15 mouse cellular contexts compared by ENCODE assay signal in genomic region chr13:91094851-91095250, GRCm38 (mm10).
DNase-seq lines count a peak whose midpoint lies in the region; ATAC-seq and TF ChIP-seq lines count a peak whose summit lies in the region.
"Had no signal": no experiment of that assay in that cellular context is flagged by ENCODE, and none has a peak within 500 bp of the region (broad histone marks: within the 10 kb centered on the region; RNA-seq: fewer than 3 reads in every experiment).

No protein-coding gene starts in this region.

- peak; percentile 74 for DNase-seq in kidney, adult 2 months
- no peak for DNase-seq in kidney, adult 18-20 months
- no peak for DNase-seq in neural tube, embryonic 10.5 days (ENCODE audit: extremely low spot score, low spot score)
- DNase-seq in kidney, postnatal 10 days = peak; percentile 8
- no peak for DNase-seq in ovary, adult 18-20 months (ENCODE audit: low spot score)
- DNase-seq in layer of hippocampus, adult 11-12 months (ENCODE audit: low spot score) = no peak
- DNase-seq: adrenal gland, postnatal 25 days; cerebellum, adult 18-20 months; cerebellum, postnatal 36 days; gastrocnemius, postnatal 25 days; right cerebral cortex, postnatal 4 days had no signal

- H3K4me3 ChIP-seq in kidney, adult 2 months (ENCODE audit: insufficient read depth, low read depth, low read length) = no peak overlapping the region
- H3K4me3 ChIP-seq in neural tube, embryonic 13.5 days = no peak overlapping the region
- no peak overlapping the region for H3K4me3 ChIP-seq in neural tube, embryonic 15.5 days (replicated peaks)
- H3K4me3 ChIP-seq: limb, embryonic 15.5 days; midbrain, embryonic 12.5 days had no signal

- H3K9ac ChIP-seq in neural tube, embryonic 13.5 days = no peak overlapping the region
- no peak overlapping the region for H3K9ac ChIP-seq in neural tube, embryonic 15.5 days (replicated peaks)
- H3K9ac ChIP-seq: limb, embryonic 15.5 days; midbrain, embryonic 12.5 days had no signal

- no peak overlapping the region; the same call in 1 of the 2 replicates for H3K4me2 ChIP-seq in neural tube, embryonic 13.5 days
- H3K4me2 ChIP-seq in neural tube, embryonic 15.5 days = no peak overlapping the region
- H3K4me2 ChIP-seq: limb, embryonic 15.5 days; midbrain, embryonic 12.5 days had no signal

- no peak overlapping the region for H3K27ac ChIP-seq in kidney, adult 2 months (ENCODE audit: insufficient read depth, low read depth, low read length)
- H3K27ac ChIP-seq in neural tube, embryonic 13.5 days (replicated peaks) = 0 out of 2 replicates have a peak overlapping the region, but pooled peaks have one; percentile 56
- H3K27ac ChIP-seq in neural tube, embryonic 15.5 days (replicated peaks) = peak overlapping the region; percentile 38
- H3K27ac ChIP-seq: midbrain, embryonic 12.5 days had no signal

- TF ChIP-seq CTCF in kidney, adult 2 months (conservative IDR thresholded peaks at IDR 0.05; ENCODE audit: insufficient read depth, insufficient read length, low read depth, low read length) = no peak

- no peak for TF ChIP-seq POLR2A in kidney, adult 2 months (IDR thresholded peaks at IDR 0.05; ENCODE audit: low read depth, low read length)

- H3K9me3 ChIP-seq in neural tube, embryonic 13.5 days = peaks cover 4% of the 10 kb centered on the region; the same call in 1 of the 2 replicates
- no peaks in the 10 kb centered on the region for H3K9me3 ChIP-seq in neural tube, embryonic 15.5 days (replicated peaks)
- H3K9me3 ChIP-seq: limb, embryonic 15.5 days; midbrain, embryonic 12.5 days had no signal

- 49% methylated on average over 4 of the region's 4 CpGs for WGBS in kidney, adult 2 months
- 84% methylated on average over 4 of the region's 4 CpGs for WGBS in neural tube, embryonic 13.5 days
- WGBS in neural tube, embryonic 15.5 days = 83% methylated on average over 4 of the region's 4 CpGs

- H3K4me1 ChIP-seq in kidney, adult 2 months (ENCODE audit: control insufficient read depth, insufficient read depth, low read length) = peaks cover 3% of the 10 kb centered on the region; the same call in 1 of the 2 replicates
- peaks cover 14% of the 10 kb centered on the region for H3K4me1 ChIP-seq in neural tube, embryonic 13.5 days (replicated peaks)
- peaks cover 15% of the 10 kb centered on the region for H3K4me1 ChIP-seq in neural tube, embryonic 15.5 days

- no peak for ATAC-seq in neural tube, embryonic 13.5 days (ENCODE audit: low read depth)
- peak; percentile 2; the same call in 1 of the 2 replicates for ATAC-seq in neural tube, embryonic 15.5 days (ENCODE audit: low FRiP score)

- no peaks in the 10 kb centered on the region for H3K27me3 ChIP-seq in kidney, adult 2 months (replicated peaks; ENCODE audit: control insufficient read depth, insufficient read depth, low read length)
- H3K27me3 ChIP-seq in neural tube, embryonic 13.5 days = no peaks in the 10 kb centered on the region
- no peaks in the 10 kb centered on the region for H3K27me3 ChIP-seq in neural tube, embryonic 15.5 days (replicated peaks)
- H3K27me3 ChIP-seq: limb, embryonic 15.5 days; midbrain, embryonic 12.5 days had no signal

- H3K36me3 ChIP-seq in kidney, adult 2 months (ENCODE audit: control insufficient read depth, insufficient read depth, low read length) = no peaks in the 10 kb centered on the region
- H3K36me3 ChIP-seq in neural tube, embryonic 13.5 days = no peaks in the 10 kb centered on the region
- no peaks in the 10 kb centered on the region for H3K36me3 ChIP-seq in neural tube, embryonic 15.5 days
- H3K36me3 ChIP-seq: limb, embryonic 15.5 days; midbrain, embryonic 12.5 days had no signal

Comparison
In these comparisons a context has a peak if more than half of its experiments do, and no peak if none do; other contexts are left out.
1. DNase-seq: peak in kidney, adult 2 months (single experiment) and kidney, postnatal 10 days (single experiment); none in kidney, adult 18-20 months (single experiment), neural tube, embryonic 10.5 days (single experiment), ovary, adult 18-20 months (single experiment) and layer of hippocampus, adult 11-12 months (single experiment).